Mouse (Mus musculus): Measurements from ENCODE around the gene Zmynd19. TPM values are rescaled to one million over a fixed set of nuclear protein-coding genes. Genes with fewer than 3 reads are reported as not detected.

Gene Zmynd19
- total RNA-seq, 2 experiments from 2014 or later, result 38.5 TPM

Small RNA genes lying within 50 kb of the gene (microRNA-seq; reads per million reads assigned to microRNA genes)
- gene Gm22875, result 0 reads per million in 2 experiments

Other genes with a start within 250 kb of the Zmynd19 start
- gene Cacna1b, start 186.6 kb upstream of the Zmynd19 start, total RNA-seq (2021), result 10 to 100 TPM; 72.4 to 84.0 TPM
- gene Ehmt1, start 30.2 kb upstream of the Zmynd19 start, total RNA-seq (2021), result 10 to 100 TPM; 61.4 to 71.0 TPM
- 10 to 100 TPM in 1 of 2 experiments, 1 to 10 TPM in 1; 9.5 to 13.5 TPM for gene Arrdc1, start 14.5 kb upstream of the Zmynd19 start, total RNA-seq (2021)
- 10 to 100 TPM; 31.6 to 33.0 TPM for gene Dph7, start 12.6 kb downstream of the Zmynd19 start, total RNA-seq (2021)
- 10 to 100 TPM; 85.3 to 93.5 TPM for gene Mrpl41, start 25.3 kb downstream of the Zmynd19 start, total RNA-seq (2021)
- gene Pnpla7, start 26.2 kb downstream of the Zmynd19 start, total RNA-seq (2021), result 10 to 100 TPM; 24.2 to 25.2 TPM
- 100 to 1,000 TPM; 985 to 995 TPM for gene Nsmf, start 104.6 kb downstream of the Zmynd19 start, total RNA-seq (2021)
- not detected for gene Entpd8, start 130.5 kb downstream of the Zmynd19 start, total RNA-seq (2021)
- gene Noxa1, start 145.4 kb downstream of the Zmynd19 start, total RNA-seq (2021), result not detected
- gene Nrarp, start 231.0 kb downstream of the Zmynd19 start, total RNA-seq (2021), result 10 to 100 TPM; 27.5 to 35.7 TPM
- 1 to 10 TPM; 1.5 TPM for gene Tor4a, start 247.1 kb downstream of the Zmynd19 start, total RNA-seq (2021)